Mouse (Mus musculus) gastrocnemius, postnatal 4 days (tissue): ENCODE data around the gene Ceacam18. TPM values are rescaled to one million over a fixed set of nuclear protein-coding genes. Genes with fewer than 3 reads are reported as not detected.
A peak's percentile ranks its signal among the peaks of the same experiment; 100 is the strongest.

ENCODE experiments used
- DNase-seq, 2 experiments: peaks; one replicate each; pipeline ENCODE4 v3.0.0; 2021 to 2022; ENCODE audit warnings: low spot score in 2 of 2, mixed read lengths in 2 of 2
- long read RNA-seq, 2 experiments: library from polyadenylated mRNA; stranded (forward); transcript quantifications; one replicate each; pipeline ENCODE4 v2.0.0; 2021
- total RNA-seq, 2 experiments: library from RNA; stranded (reverse); gene quantifications; 2 replicates each; pipeline ENCODE4 v1.2.3; 2021

The Ceacam18 gene
- total RNA-seq, result not detected
- long read RNA-seq, experiment 1, result 0 reads
- long read RNA-seq, experiment 2, result 0 reads

DNA sequence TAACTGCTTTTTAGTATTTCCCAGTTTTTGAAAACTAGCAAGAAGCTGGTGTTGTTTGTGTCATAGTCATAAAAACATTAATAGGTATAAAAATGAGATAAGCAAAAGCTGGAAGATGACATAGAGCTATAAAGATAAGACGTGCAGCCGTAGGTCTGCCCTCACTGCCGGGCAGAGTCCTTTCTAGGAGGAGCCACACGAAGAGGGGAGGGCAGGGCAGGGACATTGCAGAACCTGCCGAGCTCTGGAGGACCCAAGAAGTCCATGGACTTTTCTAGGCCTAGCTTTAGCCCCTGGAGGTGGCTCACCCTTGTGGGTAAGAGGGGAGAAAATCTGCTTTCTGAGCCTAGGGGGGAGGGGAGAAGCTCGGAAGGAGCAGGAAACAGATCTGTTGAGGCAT lies at the start of gene Ceacam18:
Gene Ceacam18, plus strand, starts transcription at position 208 of the 400 bp plus-strand sequence.
- no peak for DNase-seq

DNA sequence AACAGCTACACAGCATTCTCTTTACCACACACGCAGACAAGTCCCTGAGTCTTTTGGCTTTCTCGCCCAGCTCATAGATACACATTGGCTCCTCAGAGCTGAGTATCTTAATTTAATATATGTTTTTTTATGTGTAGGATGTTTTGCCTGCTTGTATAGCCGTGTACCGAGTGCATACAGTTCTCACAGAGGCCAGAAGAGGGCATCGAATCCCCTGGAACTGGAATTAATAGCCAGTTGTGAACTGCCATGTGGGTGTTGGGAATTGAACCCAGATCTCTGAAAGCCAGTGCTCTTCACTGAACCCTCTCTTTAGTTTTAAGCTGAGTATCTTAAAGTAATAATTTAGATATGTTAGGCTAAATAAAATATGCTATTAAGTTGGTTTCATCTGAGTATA lies 49.7 kb upstream of the Ceacam18 start:
- no peak for DNase-seq

GRCm38 (mm10) chr7:43601884-43602283 lies 32.6 kb upstream of the Ceacam18 start:
- DNase-seq, result no peak

DNA sequence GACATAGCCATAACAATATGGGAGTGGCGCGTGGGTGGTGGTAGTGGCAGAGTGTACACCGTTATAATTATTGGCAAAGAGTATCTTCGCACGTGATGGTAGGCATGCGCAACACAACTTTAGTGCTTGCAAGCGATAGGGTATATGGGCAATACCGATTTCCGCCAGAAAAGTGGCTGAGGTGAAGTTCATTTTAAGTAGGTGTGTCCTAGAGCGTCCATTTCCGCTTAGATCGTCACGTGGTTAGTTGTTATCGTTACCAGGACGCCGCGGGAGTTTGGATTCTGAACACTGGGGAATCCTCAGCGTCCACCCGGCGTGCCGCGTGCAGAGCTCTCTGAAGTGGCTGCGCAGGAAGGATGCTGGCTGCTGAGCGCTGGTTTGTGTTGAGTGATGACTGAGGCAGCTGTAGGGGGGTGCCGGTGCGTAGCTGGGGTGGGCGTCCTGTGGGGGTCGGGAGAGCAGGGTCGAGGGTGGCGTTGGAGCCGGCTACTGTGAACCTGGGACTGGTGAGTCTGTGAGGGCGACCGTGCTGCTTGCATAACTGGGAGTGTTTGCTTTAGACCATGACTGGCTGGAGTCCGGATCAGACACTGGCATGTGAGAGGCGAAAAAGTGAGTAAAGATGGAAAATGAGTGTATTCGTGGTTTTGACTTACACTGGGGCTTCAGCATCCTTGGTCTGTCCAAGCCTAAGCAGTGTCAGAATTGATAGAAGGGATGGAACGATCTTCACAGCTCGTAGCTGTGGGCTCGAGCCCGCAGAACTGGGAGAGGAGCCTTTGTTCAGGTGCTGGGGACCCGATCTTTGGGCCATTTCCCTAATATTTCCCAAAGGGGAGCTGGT lies 27.4 kb upstream of the Ceacam18 start, which contains the start of gene Zfp819:
Gene Zfp819, plus strand, starts transcription at position 274 of the 847 bp plus-strand sequence.
- DNase-seq, result peak; percentile 29 to 42

GRCm38 (mm10) chr7:43607743-43608287 lies 26.7 kb upstream of the Ceacam18 start:
- no peak for DNase-seq

- DNase-seq, result no peak
Observed at GRCm38 (mm10) chr7:43608316-43608824, 26.1 kb upstream of the Ceacam18 start.

DNA sequence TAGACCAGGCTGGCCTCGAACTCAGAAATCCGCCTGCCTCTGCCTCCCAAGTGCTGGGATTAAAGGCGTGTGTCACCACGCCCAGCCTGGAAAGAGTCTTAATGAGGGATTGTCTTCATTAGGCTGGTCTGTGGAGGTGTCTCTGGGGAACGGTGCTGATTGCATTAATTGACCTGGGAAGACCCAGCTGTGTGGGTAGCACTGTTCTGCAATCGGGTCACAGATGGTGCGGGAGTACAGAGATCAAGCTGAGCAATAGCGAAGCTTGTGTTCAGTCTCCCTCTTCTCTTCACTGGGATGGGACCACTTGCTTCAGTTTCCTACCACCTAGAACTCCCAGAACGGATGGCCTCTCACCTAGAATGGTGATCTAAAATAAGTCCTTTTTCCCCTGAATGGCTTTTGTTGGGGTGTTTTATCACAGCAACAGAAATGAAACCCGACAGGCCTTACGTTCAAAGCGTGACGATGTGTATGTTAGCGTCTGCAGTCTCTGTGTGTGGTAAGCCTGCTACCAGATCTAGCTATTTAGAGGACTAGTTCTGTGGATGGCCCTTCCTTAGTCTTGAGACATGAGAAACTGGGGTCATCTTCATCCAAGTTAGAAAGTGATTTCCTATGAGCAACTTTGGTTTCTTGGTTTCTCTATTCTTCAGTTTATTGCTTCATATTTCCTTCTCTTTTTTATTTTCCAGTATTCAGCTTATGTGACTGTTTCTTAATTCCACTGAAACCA lies 20.5 kb upstream of the Ceacam18 start:
- no peak for DNase-seq

DNA sequence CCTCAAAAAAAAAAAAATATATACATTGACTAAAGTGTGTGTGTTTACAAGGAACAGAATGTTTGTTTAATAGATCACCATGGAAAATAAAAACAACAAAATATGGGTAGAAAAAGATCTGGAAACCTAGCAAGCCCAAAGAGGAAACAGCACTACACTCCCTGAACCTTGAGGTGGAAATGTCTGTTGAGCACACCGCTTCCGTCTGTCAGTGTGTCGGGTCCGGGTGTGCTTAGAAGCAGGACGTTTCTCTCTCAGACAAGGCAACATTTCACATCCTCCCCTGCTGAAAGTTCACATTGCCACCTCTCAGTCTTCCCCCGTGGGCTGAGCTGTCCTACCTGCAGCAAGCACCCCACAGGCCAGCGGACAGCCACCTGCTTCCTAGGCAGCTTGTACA lies 11.6 kb upstream of the Ceacam18 start:
- no peak for DNase-seq

DNA sequence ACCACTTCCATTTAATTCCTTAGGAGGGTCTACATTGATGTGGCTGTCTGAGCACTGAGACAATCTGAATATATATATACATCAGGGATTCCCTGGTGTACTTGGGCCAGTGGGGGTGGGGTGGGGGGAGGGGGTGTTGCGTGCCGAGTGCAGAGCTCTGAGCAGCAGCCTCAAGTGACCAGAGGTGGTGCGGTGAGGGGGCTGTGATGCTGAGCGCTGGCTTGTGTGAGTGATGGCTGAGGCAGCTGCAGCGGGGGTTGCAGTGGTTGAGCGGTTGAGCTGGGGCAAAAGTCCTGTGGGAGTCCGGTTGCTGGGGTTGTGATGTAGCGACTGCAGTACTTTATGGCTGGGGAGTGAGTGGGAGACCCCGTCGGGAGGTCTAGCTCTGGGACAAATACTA lies 10.7 kb upstream of the Ceacam18 start:
- no peak for DNase-seq

DNA sequence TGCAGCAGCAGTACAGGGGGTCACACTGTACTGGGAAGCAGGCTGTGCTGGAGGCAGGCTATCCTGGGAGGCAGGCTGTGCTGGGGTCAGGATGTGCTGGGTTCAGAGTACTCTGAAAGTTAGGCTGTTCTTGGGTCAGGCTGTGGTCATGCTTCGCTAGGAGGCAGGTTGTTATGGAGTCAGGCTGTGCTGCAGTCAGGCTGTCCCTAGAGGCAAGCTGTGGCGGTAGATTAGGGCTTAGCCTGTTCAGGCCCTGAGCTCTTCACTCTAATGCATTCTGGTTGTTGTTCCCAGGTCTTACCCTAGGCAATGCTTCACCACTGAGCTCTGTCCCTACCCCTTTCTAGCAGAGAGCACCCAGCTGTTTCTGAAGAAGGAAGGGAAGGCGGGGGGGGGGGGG lies 9.4 kb upstream of the Ceacam18 start:
- DNase-seq, result no peak

GRCm38 (mm10) chr7:43625794-43626422 lies 8.6 kb upstream of the Ceacam18 start:
- no peak for DNase-seq

DNA sequence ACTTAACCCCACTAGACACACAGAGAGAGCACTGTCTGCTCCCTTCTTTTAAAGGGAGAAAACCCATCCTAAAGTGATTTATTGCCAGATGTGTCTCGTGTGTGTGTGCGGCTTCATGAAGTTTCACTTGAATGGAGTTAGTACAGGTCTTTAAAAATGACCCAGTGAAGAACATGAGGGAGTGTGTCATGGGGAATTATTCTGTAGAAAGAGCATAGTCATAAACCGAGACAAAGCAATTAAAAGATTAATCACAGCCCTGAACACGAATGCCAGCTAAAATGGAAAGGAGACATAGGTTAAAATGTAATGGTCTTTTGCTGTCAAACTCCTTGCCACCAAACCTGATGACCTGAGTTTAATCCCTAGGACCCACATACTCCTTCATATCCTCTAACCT lies 567 bp upstream of the Ceacam18 start:
- no peak for DNase-seq

DNA sequence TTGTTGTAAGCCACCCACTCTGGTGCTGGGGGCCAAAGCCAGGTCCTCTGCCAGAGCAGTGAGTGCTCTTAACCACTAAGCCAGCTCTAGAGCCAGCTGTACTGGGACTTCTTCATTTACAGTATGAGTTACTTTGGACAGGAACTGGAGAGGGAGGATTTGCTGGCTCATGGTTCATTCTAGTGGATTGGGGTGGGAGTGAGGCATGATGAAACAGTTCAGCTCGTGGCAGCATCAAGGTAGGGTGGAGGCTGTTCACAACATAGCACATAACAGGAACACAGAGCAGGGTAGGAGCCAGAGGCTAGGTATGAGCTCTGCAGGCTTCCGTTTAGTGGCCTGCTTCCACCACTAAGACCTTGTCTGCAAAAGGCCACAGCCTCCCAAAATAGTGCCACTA lies 1.7 kb downstream of the Ceacam18 start:
- DNase-seq, result no peak

GRCm38 (mm10) chr7:43637118-43637517 lies 2.6 kb downstream of the Ceacam18 start:
- DNase-seq, result no peak

DNA sequence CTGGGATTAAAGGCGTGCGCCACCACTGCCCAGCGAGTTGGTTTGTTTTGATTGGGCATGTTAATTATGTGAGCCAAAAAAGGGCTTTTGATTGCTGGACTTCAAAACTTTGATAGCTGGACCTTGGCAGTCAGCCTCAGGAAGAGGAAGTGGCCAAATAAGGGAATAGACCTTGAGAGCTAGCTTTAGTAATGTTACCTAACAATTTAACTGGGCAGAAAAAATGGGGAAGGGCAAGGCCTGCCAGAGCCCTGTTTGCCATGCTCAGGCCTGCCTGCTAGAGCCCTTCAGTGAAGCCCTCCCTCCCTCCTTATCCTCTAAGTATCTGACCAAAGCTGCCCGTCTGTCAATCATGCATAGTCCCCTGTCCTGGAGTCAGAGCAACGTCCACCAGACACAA lies 8.1 kb downstream of the Ceacam18 start:
- DNase-seq, result no peak

DNA sequence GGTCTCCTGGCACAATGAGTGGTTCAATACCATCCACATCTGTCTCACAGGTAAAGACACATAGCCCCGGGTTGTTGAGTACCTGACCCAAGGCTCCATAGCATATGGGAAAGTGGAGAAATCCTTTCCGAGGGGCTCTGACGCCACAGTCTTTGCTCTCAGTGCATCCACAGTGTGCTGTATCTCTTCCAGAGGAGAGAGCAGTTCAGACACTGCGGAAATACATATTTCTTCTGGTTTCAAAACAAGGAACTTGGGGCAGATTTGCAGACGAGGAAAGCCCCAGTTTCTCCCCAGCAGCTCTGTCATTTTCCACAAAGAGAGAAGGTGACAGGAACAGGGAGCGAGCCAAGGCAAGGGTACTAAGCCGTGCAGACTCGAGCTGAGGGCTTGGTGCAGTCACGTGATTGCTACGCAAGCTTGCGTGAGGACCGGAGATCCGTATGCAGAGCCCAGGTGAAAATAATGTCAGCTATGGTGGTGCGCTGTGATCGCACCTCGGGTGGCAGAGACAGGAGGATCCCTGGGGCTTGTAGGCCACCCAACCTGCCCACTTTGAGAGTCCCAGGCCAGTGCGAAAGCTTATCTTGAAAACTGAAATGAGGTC lies 8.6 kb downstream of the Ceacam18 start:
- DNase-seq, result no peak

DNA sequence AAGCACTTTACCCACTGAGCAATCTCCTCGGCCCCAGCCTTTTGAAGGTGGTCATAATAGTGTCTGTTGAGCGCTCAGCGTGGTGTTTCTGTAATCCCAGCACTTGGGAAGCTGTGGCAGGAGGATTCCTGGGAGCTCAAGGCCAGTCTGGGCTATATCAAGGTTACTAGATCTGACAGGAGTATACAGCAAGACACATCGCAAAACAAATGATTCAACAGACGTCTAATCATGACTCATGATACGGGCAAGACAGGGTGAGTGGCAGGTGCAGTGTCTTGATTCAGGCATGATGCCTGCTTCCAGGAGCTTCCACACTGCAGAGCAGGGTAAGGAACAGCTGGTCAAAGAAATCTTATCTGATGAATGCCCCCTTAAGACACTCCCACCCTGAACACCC lies 18.2 kb downstream of the Ceacam18 start:
- DNase-seq, result no peak

DNA sequence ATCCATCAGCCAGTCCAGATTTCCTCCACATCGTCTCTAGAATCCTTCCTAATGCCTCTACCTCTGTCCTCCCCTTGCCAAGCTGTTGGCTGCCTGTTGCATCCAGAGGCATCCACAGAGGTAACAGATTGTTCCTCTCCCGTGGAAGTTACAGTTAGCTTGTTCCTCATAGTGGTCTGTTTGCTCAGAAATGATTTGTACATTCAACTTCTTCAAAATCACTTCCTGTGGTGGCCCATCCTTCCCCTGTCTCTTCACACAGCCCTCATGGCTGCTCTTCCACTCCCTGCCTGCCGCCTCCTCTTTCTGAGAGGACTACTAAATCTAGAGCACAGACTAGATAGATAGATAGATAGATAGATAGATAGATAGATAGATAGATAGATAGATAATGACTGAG lies 20.0 kb downstream of the Ceacam18 start:
- DNase-seq, result no peak

DNA sequence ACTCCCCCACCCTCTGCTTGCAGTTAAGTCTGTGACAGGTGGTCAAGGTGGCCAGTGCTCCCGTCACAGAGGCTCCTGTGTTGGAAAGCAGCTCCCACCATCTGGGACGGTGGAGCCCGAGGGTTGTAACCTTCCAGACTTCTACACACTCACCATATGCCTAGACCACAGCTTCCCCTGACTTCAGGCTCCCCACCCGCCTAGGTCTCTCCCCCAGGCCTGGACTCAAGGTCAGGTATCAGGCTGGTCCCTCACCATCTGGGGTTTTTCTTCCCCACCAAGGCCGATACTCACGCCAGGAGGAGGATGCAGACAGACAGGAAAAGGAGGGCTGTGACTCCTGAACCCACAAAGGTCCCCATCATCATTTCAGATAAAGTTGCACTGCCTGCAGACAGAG lies 21.7 kb downstream of the Ceacam18 start:
- no peak for DNase-seq

DNA sequence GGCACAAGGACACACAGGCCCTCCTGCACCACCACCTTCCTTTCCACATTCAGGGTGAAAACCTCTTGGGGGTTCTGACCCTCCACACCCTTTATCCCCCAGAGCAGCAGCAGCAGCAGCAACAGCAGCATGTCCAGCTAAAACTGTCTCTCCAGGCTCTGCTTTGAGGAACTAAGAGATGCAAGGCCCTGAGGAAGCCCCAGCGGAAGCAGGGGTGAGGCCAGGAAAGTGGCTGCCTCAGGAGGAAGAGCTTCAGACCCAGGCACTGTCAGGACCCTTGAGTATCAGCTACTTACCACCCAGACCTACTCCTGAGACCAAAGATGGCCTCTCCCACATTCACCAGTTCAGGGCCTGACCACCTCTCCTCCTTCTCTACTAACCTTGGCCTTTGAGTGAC lies 25.5 kb downstream of the Ceacam18 start, which contains the start of gene Siglece:
Gene Siglece, minus strand, starts transcription at position 160 of the 400 bp plus-strand sequence.
- DNase-seq, result no peak

DNA sequence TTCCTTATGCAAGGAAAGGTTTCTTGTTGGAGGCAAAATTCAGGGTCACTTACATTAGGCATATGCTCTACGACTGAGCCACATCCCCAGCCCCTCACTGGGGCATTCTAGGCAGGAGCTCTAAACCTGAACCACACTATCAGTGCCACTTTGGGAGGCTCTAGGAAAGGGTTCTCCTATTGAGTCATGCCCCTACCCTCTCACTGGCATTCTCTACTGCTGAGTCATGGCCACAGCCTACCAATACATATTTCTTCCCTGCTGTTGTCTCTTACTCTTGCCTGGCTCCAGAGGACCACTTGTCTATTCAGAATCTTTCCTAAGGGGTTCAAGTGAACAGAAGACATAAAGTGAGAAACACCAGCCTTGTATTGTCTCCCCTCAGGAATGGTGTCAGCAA lies 28.3 kb downstream of the Ceacam18 start:
- no peak for DNase-seq
